Mouse (Mus musculus): ENCODE data around the gene Trip4. TPM values are rescaled to one million over a fixed set of nuclear protein-coding genes. Genes with fewer than 3 reads are reported as not detected.

The Trip4 gene
- 21.9 and 22.3 TPM in 2 replicates for polyA plus RNA-seq (2015; fragmentation: Nextera tagmentation; extraction: Ambion mirVana)

GRCm38 (mm10) chr9:65908394-65909300, at the start of gene Trip4, which contains the start of gene Csnk1g1:
Trip4 (minus strand) TSS chr9:65908794.
Csnk1g1 (plus strand) TSS chr9:65908924.

GRCm38 (mm10) chr9:65890143-65890628, 18.4 kb downstream of the Trip4 start, which contains the start of gene Pclaf:
Pclaf (plus strand) TSS chr9:65890237.

GRCm38 (mm10) chr9:65827344-65828015, 81.1 kb downstream of the Trip4 start, which contains the start of gene Zfp609:
Zfp609 (minus strand) TSS chr9:65827564.

Other genes with a start within 250 kb of the Trip4 start
- gene Oaz2, start 240.8 kb downstream of the Trip4 start, polyA plus RNA-seq (2015; fragmentation: Nextera tagmentation; extraction: Ambion mirVana), result 321 and 378 TPM in 2 replicates
- gene Zfp609, start 81.2 kb downstream of the Trip4 start, polyA plus RNA-seq (2015; fragmentation: Nextera tagmentation; extraction: Ambion mirVana), result 6.0 and 6.6 TPM in 2 replicates
- gene Pclaf, start 18.6 kb downstream of the Trip4 start, polyA plus RNA-seq (2015; fragmentation: Nextera tagmentation; extraction: Ambion mirVana), result 11.8 and 13.6 TPM in 2 replicates
- gene Csnk1g1, start 130 bp upstream of the Trip4 start, polyA plus RNA-seq (2015; fragmentation: Nextera tagmentation; extraction: Ambion mirVana), result 14.0 and 14.4 TPM in 2 replicates
- 393 and 396 TPM in 2 replicates for gene Ppib, start 151.4 kb upstream of the Trip4 start, polyA plus RNA-seq (2015; fragmentation: Nextera tagmentation; extraction: Ambion mirVana)
- 11.0 and 11.6 TPM in 2 replicates for gene Snx22, start 160.9 kb upstream of the Trip4 start, polyA plus RNA-seq (2015; fragmentation: Nextera tagmentation; extraction: Ambion mirVana)
- 57.8 and 60.4 TPM in 2 replicates for gene Snx1, start 217.8 kb upstream of the Trip4 start, polyA plus RNA-seq (2015; fragmentation: Nextera tagmentation; extraction: Ambion mirVana)
- 70.3 and 80.4 TPM in 2 replicates for gene Ciao2a, start 217.8 kb upstream of the Trip4 start, polyA plus RNA-seq (2015; fragmentation: Nextera tagmentation; extraction: Ambion mirVana)
- gene Dapk2, start 249.4 kb upstream of the Trip4 start, polyA plus RNA-seq (2015; fragmentation: Nextera tagmentation; extraction: Ambion mirVana), result 0.75 and 0.93 TPM in 2 replicates

Data from neural tube, postnatal 0 days (tissue).